Mouse (Mus musculus): ENCODE results near the gene Clic6.

The Clic6 gene

GRCm38 (mm10) chr16:92485436-92485835 is at the start of gene Clic6:
Clic6 (plus strand) TSS chr16:92485736.
- no peak for DNase-seq (ENCODE audit: low spot score in 2 of 2)

DNA sequence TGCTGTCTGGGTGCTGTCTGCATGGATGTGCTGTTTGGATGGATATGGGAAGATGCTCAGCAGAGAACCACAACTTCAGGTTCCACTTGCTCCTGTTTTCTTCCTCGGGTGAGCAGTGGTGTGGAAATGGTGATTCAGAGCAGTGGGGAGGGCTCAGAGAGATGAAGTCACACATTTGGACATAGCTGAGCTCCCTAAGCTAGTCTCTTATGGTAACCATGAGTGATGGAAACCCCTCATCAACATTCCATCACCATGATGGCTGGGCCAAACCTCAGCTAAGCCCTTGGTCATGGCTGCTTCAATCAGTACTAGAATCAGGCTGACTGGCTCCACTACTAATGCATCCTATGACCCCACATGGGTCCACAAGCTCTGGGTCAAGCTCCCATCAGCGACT is 45.8 kb upstream of the Clic6 start:
- no peak for DNase-seq (ENCODE audit: low spot score in 2 of 2)

GRCm38 (mm10) chr16:92440229-92440628 is 45.3 kb upstream of the Clic6 start:
- no peak for DNase-seq (ENCODE audit: low spot score in 2 of 2)

DNA sequence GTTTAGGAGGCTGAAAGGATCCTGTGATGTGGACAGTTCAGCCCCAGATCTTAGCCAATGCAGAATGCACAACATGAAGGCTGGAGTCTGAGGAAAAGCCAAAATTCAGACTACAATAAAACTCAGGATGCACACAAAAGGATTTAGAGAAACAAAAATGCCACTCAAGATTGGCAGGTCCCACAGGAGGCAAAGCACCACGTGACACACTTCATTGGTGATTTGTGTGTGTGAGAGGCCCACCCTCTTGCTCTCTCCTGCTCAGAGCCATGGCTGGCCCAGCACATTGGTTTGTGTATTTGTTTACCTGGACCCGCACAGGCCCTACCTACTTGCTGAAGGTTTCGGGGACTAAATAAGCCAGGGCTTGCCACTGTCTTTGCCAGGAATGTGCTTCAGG is 44.3 kb upstream of the Clic6 start:
- no peak for DNase-seq (ENCODE audit: low spot score in 2 of 2)

- no peak for DNase-seq (ENCODE audit: low spot score in 2 of 2)
Observed at GRCm38 (mm10) chr16:92442150-92442549, 43.4 kb upstream of the Clic6 start.

DNA sequence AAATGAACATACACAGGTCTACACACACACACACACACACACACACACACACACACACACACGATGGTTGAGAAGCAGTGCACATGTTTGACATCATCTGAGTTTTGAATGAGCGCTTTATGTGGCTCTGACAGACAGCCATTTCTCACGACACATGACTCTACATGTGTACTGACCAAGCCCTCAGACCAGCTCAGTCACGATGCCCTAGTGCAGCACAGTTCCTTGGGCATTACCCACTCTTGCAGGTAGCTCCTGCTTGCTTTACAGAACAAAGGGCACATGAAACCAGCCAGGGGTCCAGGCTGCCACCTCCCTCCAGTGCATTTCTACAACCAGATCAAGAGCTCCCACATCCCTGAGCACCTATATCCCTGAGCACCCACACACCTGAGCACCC is 42.6 kb upstream of the Clic6 start:
- no peak for DNase-seq (ENCODE audit: low spot score in 2 of 2)

DNA sequence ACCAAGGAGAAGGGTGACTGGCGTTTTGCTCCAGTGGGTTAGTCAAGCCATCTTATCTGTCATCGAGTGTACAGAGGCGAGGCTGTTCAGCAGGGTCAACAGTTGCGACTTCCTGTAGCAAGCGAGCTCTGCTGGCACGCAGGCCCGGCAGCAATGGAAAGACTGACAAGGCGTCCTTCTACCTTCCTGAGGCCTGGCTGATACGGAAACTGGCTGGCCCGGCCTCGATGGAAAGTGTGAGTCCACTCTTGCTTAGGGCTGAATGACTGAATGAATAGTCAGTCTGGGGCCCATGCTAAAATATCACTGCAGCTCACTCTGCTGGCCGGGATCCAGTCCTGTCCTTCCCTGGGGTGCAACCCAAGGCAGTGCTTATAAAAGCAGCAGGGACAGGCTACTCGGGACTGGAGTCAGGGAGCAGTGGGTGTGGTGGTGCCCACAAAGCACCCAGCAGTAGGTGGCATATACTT is 41.9 kb upstream of the Clic6 start:
- no peak for DNase-seq (ENCODE audit: low spot score in 2 of 2)

DNA sequence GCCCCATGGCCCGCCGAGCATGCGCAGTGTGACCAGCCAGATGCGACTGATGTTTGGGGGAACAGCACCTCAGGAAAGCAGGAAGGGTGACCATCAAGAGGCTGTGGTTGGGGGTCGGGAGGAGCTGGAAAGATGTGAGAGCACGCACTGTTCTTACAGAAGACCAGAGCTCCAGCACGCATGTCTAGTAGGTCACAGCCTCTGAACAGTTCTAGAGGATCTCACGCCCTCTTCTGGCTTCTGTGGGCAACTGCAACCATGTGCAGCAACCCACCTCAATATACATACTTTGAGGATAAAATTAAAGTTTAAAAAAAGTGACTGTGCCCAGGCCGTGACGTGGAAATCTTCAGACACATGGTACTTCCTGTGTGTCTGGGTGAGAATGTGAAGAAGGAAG is 40.2 kb upstream of the Clic6 start:
- no peak for DNase-seq (ENCODE audit: low spot score in 2 of 2)

DNA sequence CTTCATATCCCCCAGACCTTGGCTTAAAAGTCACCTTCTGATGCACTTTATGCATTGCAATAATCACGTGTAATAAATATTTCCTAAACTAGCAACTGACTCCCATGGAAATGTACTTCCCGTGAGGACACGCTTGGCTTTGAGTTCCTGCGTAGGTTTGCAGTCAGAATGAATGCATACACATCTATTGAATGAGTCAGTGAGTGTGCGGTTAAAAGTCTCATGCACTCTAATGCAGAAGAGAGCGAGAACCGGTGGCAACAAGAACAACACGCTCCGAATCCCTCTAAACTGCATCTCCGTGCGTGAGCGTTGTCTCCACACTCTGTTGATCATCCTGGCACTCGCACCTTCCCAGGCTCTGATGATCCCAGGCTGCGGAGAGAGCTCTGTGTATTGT is 36.5 kb upstream of the Clic6 start:
- DNase-seq (ENCODE audit: low spot score in 2 of 2) = no peak

- no peak for DNase-seq (ENCODE audit: low spot score in 2 of 2)
Observed at GRCm38 (mm10) chr16:92450331-92450730, 35.2 kb upstream of the Clic6 start.

GRCm38 (mm10) chr16:92451516-92452072 is 33.9 kb upstream of the Clic6 start:
- DNase-seq (ENCODE audit: low spot score in 2 of 2) = no peak

GRCm38 (mm10) chr16:92452609-92453008 is 32.9 kb upstream of the Clic6 start:
- no peak for DNase-seq (ENCODE audit: low spot score in 2 of 2)

DNA sequence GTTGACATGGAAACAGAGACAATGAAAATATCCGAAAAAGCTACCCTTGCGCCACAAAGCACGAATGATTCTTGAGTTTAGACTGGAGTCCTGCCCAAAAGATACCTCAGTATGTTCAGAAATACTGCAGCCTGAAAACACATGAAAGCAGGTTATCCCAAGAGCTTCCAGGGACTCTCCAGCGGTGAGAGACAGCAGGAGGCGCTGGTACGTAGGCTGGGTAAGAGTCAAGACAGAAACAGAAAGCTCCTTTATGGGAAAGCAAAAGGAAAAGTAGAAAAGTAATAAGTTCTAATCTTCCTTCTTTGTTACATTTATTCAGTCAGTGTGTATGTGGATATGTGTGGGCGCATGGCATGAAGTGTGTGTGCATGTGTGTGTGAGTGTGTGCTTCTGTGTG is 31.5 kb upstream of the Clic6 start:
- no peak for DNase-seq (ENCODE audit: low spot score in 2 of 2)

DNA sequence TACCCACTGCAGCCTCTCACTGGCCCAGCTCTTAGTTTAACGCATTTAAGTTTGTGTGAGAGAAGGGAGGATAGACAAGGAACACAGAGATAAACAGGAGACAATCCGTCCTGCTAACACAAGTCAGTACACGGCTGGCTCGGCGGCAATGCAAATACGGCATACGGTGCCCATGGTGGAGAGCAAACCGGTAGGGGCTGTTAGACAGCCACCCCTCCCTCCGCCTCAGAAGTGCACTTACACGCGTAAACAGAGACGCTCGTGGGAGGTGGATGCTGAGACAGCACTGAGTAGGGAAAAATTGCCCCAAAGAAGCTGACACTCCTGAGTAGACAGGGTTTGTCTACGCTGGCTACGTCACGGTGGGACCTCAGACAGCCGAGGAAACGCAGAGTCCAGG is 31.0 kb upstream of the Clic6 start:
- DNase-seq (ENCODE audit: low spot score in 2 of 2) = no peak

DNA sequence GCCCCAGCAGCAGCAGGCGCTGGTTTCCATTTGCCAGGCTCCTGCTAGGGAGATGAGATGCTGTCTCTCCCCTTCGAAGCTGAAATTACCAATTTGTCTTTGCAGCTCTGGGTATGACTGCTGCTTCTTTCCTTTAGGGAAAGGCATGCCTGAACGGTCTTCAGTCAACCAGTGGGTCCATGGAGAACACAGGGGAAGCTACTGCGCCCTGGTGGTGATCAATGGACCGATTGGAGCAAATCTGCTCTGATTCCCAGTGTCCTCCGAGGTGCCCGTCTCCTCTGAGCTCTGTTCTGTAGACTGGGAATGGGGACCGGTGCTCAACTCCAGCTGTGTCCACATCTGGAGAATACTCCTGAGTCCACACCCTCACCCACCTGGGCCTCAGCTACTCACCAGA is 30.0 kb upstream of the Clic6 start:
- DNase-seq (ENCODE audit: low spot score in 2 of 2) = no peak

DNA sequence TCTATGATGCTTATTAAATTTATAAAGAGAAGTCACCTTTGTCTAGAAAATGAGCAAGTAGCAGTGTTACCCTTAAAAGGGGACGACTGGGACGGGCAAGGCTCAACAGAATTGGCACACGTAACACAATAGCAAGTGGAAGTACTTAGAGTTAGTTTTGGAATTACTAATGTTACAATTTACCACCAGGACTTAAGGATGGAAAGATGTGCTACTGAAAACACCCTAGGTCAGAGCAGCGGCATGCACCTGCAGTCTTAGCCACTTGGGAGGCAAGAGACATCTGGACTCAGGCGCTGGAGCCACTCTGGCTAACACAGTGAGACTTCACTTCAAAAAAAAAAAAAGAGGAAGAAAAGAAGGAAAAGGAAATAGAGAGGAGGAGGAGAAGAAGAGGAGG is 29.6 kb upstream of the Clic6 start:
- no peak for DNase-seq (ENCODE audit: low spot score in 2 of 2)

DNA sequence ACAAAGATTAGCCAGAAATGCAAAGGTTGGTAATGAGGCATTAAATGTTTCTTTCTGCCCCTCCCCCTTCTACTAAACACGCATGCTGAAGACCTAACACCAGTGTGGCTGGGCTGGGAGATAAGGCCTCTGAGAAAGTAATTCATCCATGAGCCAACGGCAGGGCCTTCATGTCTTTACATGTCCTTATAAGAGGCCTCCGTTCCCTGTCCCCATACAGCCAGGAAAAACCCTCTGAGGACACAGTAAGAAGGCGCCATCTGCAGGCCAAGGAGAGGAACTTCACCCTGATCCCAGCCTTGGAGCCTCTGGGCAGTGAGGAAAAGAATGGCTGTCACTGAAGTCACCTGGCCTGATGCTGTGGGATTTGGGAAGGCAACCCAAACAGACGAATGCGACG is 27.9 kb upstream of the Clic6 start:
- DNase-seq (ENCODE audit: low spot score in 2 of 2) = peak in 1 of 2 experiments; percentile 71

GRCm38 (mm10) chr16:92461412-92461811 is 24.1 kb upstream of the Clic6 start:
- no peak for DNase-seq (ENCODE audit: low spot score in 2 of 2)

DNA sequence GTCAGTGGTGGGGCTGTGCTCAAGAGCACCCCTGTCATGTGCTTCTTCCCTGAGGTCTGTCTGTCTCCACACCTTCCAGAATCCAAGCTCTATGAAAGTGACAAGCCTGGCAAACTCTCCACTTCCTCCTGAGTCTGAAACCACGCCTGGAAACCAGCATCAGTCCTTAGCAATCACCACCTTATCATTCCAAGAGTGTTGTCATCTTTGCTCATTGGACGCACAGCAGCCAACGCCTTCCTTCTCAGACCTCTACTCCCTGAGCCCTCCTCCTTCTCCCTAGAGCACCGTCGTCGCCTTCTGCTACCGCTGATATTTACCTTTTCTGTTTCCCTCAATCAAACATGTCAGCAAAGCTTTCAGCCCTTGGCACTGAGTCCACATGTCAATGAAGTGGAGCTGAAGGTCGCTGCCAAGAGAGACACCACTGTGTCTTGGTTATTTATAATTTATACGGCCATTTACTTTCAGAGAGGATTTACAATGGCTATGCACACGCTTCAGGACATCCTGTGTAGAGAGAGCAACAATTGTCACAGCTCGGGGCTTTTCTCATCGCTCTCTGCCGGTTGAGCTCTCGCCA is 21.1 kb upstream of the Clic6 start:
- no peak for DNase-seq (ENCODE audit: low spot score in 2 of 2)

DNA sequence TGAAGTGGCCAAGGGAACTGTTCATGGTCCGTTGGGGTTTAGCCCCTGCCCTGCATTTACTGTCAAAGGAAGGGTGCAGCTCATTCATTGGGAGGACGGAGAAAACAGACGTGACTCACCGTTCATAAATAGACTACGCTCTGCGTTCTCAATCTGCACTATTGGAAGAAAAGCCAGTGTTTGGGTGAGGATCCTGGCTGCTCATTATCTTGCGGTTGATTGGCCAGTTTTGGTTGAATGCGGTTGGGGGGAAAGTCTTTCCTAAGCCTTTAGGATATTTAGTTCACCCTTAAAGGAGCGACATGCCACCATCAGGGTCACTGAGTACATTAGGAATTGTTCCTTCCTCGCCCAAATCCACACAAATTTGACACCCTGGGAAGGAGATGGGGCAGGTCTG is 20.3 kb upstream of the Clic6 start:
- no peak for DNase-seq (ENCODE audit: low spot score in 2 of 2)

DNA sequence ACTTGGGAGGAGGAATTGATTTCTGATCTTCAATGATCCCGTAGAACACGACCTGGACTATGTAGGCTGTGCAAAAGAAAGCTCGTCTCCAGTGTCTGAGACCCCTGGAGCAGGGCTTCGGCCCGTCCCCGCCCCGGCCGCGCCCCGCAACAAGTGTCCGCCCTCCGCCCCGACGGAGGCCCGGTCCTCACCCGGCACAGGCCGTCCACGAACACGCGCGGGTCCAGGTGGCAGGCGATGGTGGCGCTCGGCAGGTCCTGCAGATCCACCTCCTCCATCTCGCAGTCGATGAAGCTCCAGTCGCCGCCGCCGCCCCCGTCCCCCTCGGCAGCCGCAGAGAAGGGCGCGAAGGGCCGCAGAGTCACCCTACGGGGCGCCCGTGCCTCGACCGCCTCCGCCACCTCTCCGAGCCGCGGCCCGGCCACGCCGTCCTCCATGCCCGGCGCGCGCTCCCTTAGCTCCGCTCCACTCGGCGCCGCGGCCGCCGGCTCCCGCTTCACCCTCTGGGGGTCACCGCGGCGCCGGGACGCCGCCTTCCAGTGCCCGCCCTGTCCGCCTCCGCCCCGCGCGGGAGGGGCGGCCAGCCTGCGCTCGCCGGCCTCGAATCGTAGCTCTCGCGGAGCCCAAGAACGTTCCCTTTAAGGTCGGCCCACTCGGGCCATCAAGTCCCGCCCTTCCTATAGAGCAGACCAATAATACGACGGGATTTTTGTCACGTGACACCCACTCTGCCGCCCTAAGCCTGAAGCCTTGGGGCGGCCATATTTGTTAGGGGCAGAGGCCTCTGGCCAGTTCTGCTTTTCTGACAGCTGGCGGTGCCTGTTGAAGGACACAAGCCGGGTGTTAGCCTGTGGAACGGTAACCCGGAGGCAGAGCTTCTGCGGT is 19.7 kb upstream of the Clic6 start:
- peak; percentile 98 to 99 for DNase-seq (ENCODE audit: low spot score in 2 of 2)

- no peak for DNase-seq (ENCODE audit: low spot score in 2 of 2)
Observed at GRCm38 (mm10) chr16:92467041-92467440, 18.5 kb upstream of the Clic6 start.

GRCm38 (mm10) chr16:92468459-92468858 is 17.1 kb upstream of the Clic6 start:
- DNase-seq (ENCODE audit: low spot score in 2 of 2) = no peak

Data from left cerebral cortex, adult 9 months (tissue).